Mouse (Mus musculus) hindbrain, postnatal 0 days (tissue): ENCODE results near the gene Parp16. TPM values are rescaled to one million over a fixed set of nuclear protein-coding genes. Genes with fewer than 3 reads are reported as not detected.

ENCODE experiments used
- ATAC-seq: fragments of 200-750 bp; cut with Nextera tagmentation; 2 replicates; pipeline ENCODE4 v1.8.0; 2017; ENCODE audit warnings: mild to moderate bottlenecking, moderate TSS enrichment, moderate library complexity
- DNase-seq: peaks from one replicate; pipeline ENCODE4 v3.0.0-alpha.2; 2015; ENCODE audit warnings: low spot score
- H3K27ac ChIP-seq: fragments of 300-500 bp; sonication (generic); 2 replicates; pipeline ENCODE4 v1.5.1; 2014; ENCODE audit warnings: mild to moderate bottlenecking
- H3K27me3 ChIP-seq: fragments of 300-500 bp; sonication (generic); 2 replicates; pipeline ENCODE4 v1.6.1; 2014; ENCODE audit warnings: low read length, mixed read lengths; ENCODE audit not compliant: insufficient read depth
- H3K36me3 ChIP-seq: fragments of 300-500 bp; sonication (generic); 2 replicates; pipeline ENCODE4 v1.6.1; 2014; ENCODE audit warnings: low read length, mixed read lengths; ENCODE audit not compliant: insufficient read depth
- H3K4me1 ChIP-seq: fragments of 300-500 bp; sonication (generic); 2 replicates; pipeline ENCODE4 v1.6.1; 2014; ENCODE audit warnings: antibody characterized with exemption, low read length, mixed read lengths; ENCODE audit not compliant: insufficient read depth
- H3K4me2 ChIP-seq: fragments of 300-500 bp; sonication (generic); 2 replicates; pipeline ENCODE4 v1.6.1; 2014; ENCODE audit warnings: low read depth, mild to moderate bottlenecking, low read length, moderate library complexity, mixed read lengths
- H3K4me3 ChIP-seq: fragments of 300-500 bp; sonication (generic); 2 replicates; pipeline ENCODE4 v1.5.1; 2014; ENCODE audit warnings: low read length
- H3K9ac ChIP-seq: fragments of 300-500 bp; sonication (generic); replicated peaks from 2 replicates; pipeline ENCODE4 v1.6.1; 2014; ENCODE audit warnings: mild to moderate bottlenecking, low read length, moderate library complexity, mixed read lengths
- H3K9me3 ChIP-seq: fragments of 300-500 bp; sonication (generic); 2 replicates; pipeline ENCODE4 v1.6.1; 2016; ENCODE audit warnings: low read length, mixed read lengths
- CTCF ChIP-seq: IDR thresholded peaks from 2 replicates; pipeline ENCODE4 v1.5.1; 2016; ENCODE audit warnings: antibody characterized with exemption, control low read depth, low read depth
- WGBS: fragments of 180-500 bp; shearing (Covaris S2); extraction: QIAGEN DNeasy Blood & Tissue Kit; methylation state at CpG from one replicate; pipeline ENCODE4 v1.1.7; 2014; 5-methylcytosine and 5-hydroxymethylcytosine counted together
- polyA plus RNA-seq: library from polyadenylated mRNA; unstranded; fragments of >200 nt; fragmentation: Nextera tagmentation; extraction: Ambion mirVana; gene quantifications from 2 replicates; pipeline ENCODE4 v1.2.1, GENCODE M21; 2015
- total RNA-seq: library from RNA; depleted of rRNA; stranded (reverse); fragments of >200 nt; gene quantifications from 2 replicates; pipeline ENCODE4 v1.2.3, GENCODE M21; 2014

The Parp16 gene
- total and polyA plus RNA-seq, 2 experiments from 2014 or later, result 5.9 to 6.7 TPM

DNA sequence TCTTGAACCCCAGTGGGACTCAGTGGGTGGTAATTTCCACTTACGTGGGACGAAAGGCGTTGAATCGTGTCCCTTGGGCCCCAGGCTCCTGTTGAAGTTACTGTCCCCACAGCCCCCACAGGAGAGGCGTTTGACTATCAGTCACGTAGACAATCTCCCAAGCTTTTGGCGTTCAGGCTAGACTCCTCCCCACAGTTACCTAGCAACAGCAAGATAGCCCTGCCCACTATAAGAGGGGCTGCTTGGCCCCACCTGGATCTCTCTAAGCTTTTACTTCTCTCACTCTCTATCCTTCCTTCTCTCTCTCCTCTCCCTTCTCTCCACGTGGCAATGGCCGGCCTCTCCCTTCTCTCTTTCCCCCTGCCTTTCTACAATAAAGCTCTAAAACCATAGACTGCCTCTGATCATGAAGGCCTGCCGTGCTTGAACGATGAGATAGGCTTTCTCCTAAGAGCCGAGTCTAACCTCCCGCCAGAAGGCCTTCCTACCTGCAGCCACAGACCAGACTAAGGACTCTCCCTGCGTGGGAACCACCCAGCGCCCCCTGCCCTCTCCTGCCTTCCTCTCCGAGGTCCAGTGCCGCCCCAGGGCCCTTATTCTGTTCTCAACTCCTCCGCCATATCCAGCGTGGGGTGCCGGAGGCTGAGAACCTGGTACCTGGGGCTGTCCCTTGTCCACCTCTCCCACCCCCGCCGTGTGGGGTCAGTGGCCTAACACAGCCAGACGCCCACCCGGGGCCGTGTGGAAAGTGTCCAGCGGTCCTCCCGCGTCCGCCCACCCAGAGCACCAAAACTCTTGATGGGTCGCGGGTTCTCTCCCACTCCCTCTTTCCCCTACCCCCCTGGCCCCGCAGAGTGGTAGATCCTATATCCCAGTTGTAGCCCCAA is 13.4 kb downstream of the Parp16 start:
- WGBS, result 91% methylated on average over 32 of the region's 32 CpGs
- Histone ChIP-seq H3K9me3 (no peaks in the 10 kb centered on the region), H3K36me3 (no peaks in the 10 kb centered on the region), H3K9ac (no peak overlapping the region), H3K4me3 (no peak overlapping the region), H3K27me3 (no peaks in the 10 kb centered on the region), H3K4me2 (no peak overlapping the region), H3K4me1 (no peaks in the 10 kb centered on the region), H3K27ac (no peak overlapping the region)
- no peak for TF ChIP-seq CTCF
- DNase-seq (no peak), ATAC-seq (no peak)

DNA sequence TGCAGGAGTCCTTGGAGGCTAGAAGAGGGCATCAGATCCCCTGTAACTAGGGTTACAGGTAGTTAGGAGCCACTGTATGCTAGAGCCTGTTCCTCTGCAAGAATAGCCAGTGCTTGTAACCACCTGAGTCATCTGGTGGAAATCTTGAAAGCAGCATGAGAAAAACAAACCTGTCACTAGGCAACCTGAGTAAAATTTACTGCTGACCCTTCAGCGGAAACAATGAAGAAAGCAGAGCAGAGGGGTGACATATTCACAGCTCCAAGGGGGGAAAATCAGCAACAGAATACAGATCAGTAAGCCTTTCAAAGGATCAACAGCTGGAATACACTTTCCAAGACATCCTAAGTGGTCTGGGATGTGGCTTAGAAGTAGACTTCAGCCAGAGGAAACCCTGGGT is 16.4 kb downstream of the Parp16 start:
- no peaks in the 10 kb centered on the region for H3K36me3 ChIP-seq
- H3K9me3 ChIP-seq, result no peaks in the 10 kb centered on the region
- no peak overlapping the region for H3K27ac ChIP-seq
- H3K9ac ChIP-seq, result no peak overlapping the region
- no peak overlapping the region for H3K4me3 ChIP-seq
- H3K4me2 ChIP-seq, result no peak overlapping the region
- ATAC-seq, result no peak
- no peak for DNase-seq
- H3K4me1 ChIP-seq, result no peaks in the 10 kb centered on the region
- 28% methylated on average over 1 of the region's 1 CpGs for WGBS
- no peaks in the 10 kb centered on the region for H3K27me3 ChIP-seq
- no peak for TF ChIP-seq CTCF

DNA sequence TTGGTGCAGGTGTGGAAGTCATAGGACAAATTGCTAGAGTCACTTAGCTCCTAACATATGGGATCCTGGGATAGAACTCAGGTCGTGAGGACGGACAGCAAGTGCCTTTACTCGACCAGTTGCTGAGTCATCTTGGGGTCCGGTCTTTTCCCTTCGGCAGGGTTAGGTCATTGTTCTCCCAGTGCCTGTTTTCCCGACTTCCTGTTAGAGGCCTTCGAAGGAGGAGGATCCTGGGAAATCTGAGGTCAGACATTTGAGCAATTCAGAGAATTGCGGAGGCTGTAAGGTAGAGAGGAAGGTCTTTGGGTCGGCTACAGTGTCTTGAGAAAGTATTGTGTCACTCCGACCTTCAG is 19.2 kb downstream of the Parp16 start:
- ATAC-seq (no peak), DNase-seq (no peak)
- Histone ChIP-seq H3K36me3 (no peaks in the 10 kb centered on the region), H3K9me3 (no peaks in the 10 kb centered on the region), H3K27me3 (no peaks in the 10 kb centered on the region), H3K9ac (0 out of 2 replicates have a peak overlapping the region, but pooled peaks have one; percentile 85), H3K4me2 (peak overlapping the region; percentile 96), H3K27ac (peak overlapping the region; percentile 89), H3K4me1 (no peaks in the 10 kb centered on the region), H3K4me3 (peak overlapping the region; percentile 62)
- no peak for TF ChIP-seq CTCF
- whole genome bisulfite sequencing, result 16% methylated on average over 10 of the region's 10 CpGs

DNA sequence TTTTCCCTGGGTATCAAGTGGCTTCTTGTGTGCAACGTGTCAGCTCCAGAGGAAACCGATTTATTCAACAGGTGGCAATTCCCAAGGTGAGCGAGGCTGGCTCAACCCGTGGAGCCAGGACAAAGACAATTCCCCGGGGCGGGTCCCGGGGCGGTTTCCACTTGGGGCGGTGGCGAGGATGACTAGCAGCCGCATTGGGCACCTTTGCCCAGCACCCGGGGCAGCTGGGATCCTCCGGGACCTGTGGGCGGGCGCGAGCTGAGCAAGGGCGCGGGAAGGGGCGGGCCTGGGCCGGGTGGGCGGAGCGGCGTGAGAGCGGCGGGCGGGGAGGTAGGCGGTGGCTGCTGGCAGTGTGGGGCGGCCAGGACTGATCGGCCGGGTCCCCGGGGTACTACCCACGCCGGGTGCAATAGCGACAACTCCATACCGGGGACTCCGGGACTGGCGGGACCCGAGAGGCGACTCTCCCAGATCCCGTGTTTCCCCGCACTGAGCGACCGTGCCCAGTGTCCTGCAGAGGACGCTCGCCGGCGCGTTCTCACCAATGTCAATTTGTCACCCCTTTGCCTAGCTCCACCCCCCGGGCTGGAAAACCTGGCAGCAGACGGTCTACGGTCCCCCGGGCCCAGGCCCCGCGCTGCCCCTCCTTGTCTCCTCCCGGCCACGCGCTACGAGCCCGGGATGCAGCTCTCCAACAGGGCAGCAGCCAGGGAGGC is 19.8 kb downstream of the Parp16 start:
- Histone ChIP-seq H3K36me3 (no peaks in the 10 kb centered on the region), H3K9ac (peak overlapping the region; percentile 85), H3K27ac (peak overlapping the region; percentile 89), H3K27me3 (no peaks in the 10 kb centered on the region), H3K4me1 (no peaks in the 10 kb centered on the region), H3K4me2 (peak overlapping the region; percentile 96), H3K4me3 (peak overlapping the region; percentile 62), H3K9me3 (no peaks in the 10 kb centered on the region)
- peak; percentile 60 for TF ChIP-seq CTCF
- ATAC-seq, result peak; percentile 96
- WGBS, result 1% methylated on average over 59 of the region's 59 CpGs
- DNase-seq, result peak; percentile 88

DNA sequence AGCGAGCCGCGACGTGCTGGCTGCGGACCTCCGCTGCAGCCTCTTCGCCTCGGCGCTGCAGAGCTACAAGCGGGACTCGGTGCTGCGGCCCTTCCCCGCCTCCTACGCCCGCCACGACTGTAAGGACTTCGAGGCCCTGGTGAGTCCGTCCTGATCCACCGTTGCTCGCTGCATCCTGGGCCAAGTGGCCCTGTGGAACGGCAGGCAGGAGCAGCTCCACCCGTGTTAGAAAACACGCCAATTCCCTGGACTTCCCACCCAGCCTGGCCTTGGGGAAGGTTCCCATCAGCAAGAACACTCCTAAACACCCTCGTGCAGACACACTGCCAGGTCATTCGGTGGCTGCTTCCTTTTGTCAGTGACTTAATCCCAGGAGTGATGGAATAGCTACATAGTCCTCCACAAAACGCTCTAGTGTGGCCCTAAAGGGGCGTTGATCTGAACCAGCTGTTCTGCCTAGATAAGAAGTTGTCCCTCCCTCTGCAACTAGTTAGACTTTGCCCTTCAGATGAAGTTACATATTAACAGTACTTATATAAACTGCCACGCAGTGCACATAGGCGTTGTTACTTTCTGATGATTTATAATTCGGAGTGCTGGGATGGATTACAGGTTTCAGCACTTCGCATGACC is 20.5 kb downstream of the Parp16 start:
- no peak; the same call in none of the 2 replicates for ATAC-seq
- Histone ChIP-seq H3K36me3 (no peaks in the 10 kb centered on the region), H3K27me3 (no peaks in the 10 kb centered on the region), H3K4me2 (peak overlapping the region; percentile 96), H3K4me1 (no peaks in the 10 kb centered on the region), H3K9ac (peak overlapping the region; percentile 85), H3K9me3 (no peaks in the 10 kb centered on the region), H3K27ac (peak overlapping the region; percentile 89), H3K4me3 (peak overlapping the region; percentile 62)
- 11% methylated on average over 31 of the region's 31 CpGs for WGBS
- no peak for TF ChIP-seq CTCF
- peak; percentile 37 for DNase-seq

DNA sequence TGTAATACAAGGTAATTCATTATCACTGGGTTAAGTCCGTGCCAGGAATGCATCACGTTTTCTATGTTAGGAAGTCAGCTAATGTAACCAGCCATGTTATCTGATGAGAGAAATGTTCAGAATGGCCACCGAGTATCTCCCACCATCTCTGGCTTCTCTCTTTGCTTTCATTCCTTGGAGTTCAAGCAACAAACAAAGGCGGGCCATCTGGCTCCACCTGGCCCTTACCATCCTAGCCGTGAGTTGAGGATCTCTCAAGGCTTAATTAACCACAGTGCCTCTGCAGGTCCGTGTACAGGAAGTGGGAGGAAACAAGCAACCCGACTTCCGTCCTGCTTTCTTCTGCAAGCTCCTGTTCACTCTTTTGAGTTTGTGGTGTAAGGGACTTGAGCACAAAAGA is 21.8 kb downstream of the Parp16 start:
- 75% methylated on average over 8 of the region's 8 CpGs for WGBS
- ATAC-seq (no peak), DNase-seq (no peak)
- H3K9ac ChIP-seq, result no peak overlapping the region
- no peak for TF ChIP-seq CTCF
- no peak overlapping the region for H3K4me3 ChIP-seq
- H3K27me3 ChIP-seq, result no peaks in the 10 kb centered on the region
- H3K9me3 ChIP-seq, result no peaks in the 10 kb centered on the region
- no peaks in the 10 kb centered on the region for H3K4me1 ChIP-seq
- no peaks in the 10 kb centered on the region for H3K36me3 ChIP-seq
- no peak overlapping the region for H3K4me2 ChIP-seq
- H3K27ac ChIP-seq, result no peak overlapping the region
